In the genomic region with DNA sequence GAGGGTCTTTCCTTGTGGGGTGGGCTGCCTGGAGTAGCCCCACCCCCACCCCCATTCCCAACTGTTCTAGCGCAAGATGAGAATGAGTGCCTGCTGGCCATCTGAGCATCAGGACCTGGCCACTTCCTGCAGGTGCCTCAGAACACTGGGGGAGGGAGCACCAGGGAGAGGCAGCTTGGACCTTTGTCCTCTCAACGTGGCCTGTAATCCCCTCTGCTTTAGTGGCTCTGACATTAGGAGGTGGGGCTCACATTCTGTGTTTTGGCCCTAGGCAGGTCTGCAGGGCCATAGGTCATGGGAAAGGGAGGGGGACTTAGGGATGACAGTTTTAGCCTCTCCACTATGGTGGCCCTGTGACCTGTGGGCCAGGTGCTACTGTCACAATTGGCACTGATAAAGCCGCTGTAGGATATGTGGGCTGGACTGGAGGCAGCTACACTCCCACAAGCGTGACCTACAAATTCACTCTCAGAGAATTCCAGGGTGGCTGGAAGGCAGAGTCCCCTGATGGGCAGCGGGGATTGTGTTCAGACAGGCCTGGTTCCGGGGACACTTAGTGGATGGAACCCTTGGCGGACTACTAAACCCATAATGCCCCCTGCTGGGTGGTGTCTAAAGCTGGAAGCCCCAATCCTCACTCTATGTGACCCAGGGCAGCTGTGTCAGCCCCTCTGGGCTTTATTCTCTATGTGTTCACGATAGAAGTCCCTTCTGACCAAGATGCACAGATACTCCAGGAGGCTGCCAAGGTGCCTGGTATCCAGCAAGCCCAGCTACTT, we compare ENCODE assay signal across 14 mouse cellular contexts. TPM values are rescaled to one million over a fixed set of nuclear protein-coding genes. Genes with fewer than 3 reads are reported as not detected.
DNase-seq lines count a peak whose midpoint lies in the region; ATAC-seq and TF ChIP-seq lines count a peak whose summit lies in the region.
"Had no signal": no experiment of that assay in that cellular context is flagged by ENCODE, and none has a peak within 500 bp of the region (broad histone marks: within the 10 kb centered on the region; RNA-seq: fewer than 3 reads in every experiment).

No protein-coding gene starts in this region.

- no peak overlapping the region for H3K4me2 ChIP-seq in heart, embryonic 16.5 days (ENCODE audit: low read depth, low read length)
- no peak overlapping the region for H3K4me2 ChIP-seq in stomach, embryonic 15.5 days
- H3K4me2 ChIP-seq: neural tube, embryonic 13.5 days had no signal

- H3K27ac ChIP-seq in heart, adult 2 months, result no peak overlapping the region
- H3K27ac ChIP-seq in spleen, adult 2 months (ENCODE audit: insufficient read depth, low read length), result 0 out of 2 replicates have a peak overlapping the region, but pooled peaks have one; percentile 11
- no peak overlapping the region for H3K27ac ChIP-seq in heart, embryonic 16.5 days (ENCODE audit: low read length)
- no peak overlapping the region for H3K27ac ChIP-seq in stomach, embryonic 15.5 days
- H3K27ac ChIP-seq: neural tube, embryonic 13.5 days had no signal

- no peaks in the 10 kb centered on the region for H3K9me3 ChIP-seq in heart, embryonic 16.5 days (replicated peaks; ENCODE audit: control insufficient read depth, low read length)
- H3K9me3 ChIP-seq in stomach, embryonic 15.5 days, result no peaks in the 10 kb centered on the region
- H3K9me3 ChIP-seq: neural tube, embryonic 13.5 days had no signal

- peak in 1 of 2 experiments; percentile 5 for DNase-seq in heart, adult 2 months
- DNase-seq in heart, postnatal 4 days, result no peak
- DNase-seq in spleen, adult 2 months (ENCODE audit: low read depth in 1 of 2, low spot score in 2 of 2), result peak in 1 of 2 experiments; percentile 28
- DNase-seq in spleen, adult 12 weeks (ENCODE audit: low spot score), result no peak
- no peak for DNase-seq in urinary bladder, postnatal 25 days (ENCODE audit: low spot score)
- DNase-seq: adrenal gland, adult 2 months; cerebellum, adult 9-10 months; lung, adult 2 months had no signal

- peaks cover 7% of the 10 kb centered on the region for H3K4me1 ChIP-seq in heart, adult 2 months (ENCODE audit: control insufficient read depth, insufficient read depth, low read length)
- H3K4me1 ChIP-seq in spleen, adult 2 months (ENCODE audit: control insufficient read depth, insufficient read depth, insufficient read length), result peaks cover 70% of the 10 kb centered on the region
- H3K4me1 ChIP-seq in heart, embryonic 16.5 days (ENCODE audit: control insufficient read depth, insufficient read depth, low read length), result peaks cover 57% of the 10 kb centered on the region
- peaks cover 3% of the 10 kb centered on the region; the same call in 1 of the 2 replicates for H3K4me1 ChIP-seq in stomach, embryonic 15.5 days

- ATAC-seq in heart, embryonic 16.5 days (replicated peaks; ENCODE audit: extremely low read depth, insufficient read depth, low FRiP score), result no peak
- ATAC-seq in stomach, embryonic 15.5 days (ENCODE audit: insufficient read depth, low FRiP score, low read depth), result 0 out of 2 replicates have a peak, but pooled peaks have one; percentile 8
- no peak for ATAC-seq in monocyte, adult 5-6 weeks (replicated peaks; ENCODE audit: insufficient number of reproducible peaks, low FRiP score, low TSS enrichment, poor library complexity, severe bottlenecking)
- ATAC-seq: inflammation-experienced regulatory T-cells, adult 6 months had no signal

- peak; percentile 8; the same call in 1 of the 2 replicates for TF ChIP-seq CTCF in heart, adult 2 months (IDR thresholded peaks at IDR 0.05)
- TF ChIP-seq CTCF in spleen, adult 2 months (IDR thresholded peaks at IDR 0.05; ENCODE audit: extremely low read depth, insufficient read depth, insufficient read length, insufficient replicate concordance), result no peak

- WGBS in heart, adult 2 months, result 52% methylated on average over 8 of the region's 8 CpGs
- WGBS in spleen, adult 2 months, result 64% methylated on average over 8 of the region's 8 CpGs
- 49% methylated on average over 8 of the region's 8 CpGs for WGBS in heart, embryonic 16.5 days
- WGBS in stomach, embryonic 15.5 days, result 48% methylated on average over 8 of the region's 8 CpGs

- H3K9ac ChIP-seq in heart, adult 2 months (ENCODE audit: low read depth, low read length), result no peak overlapping the region
- H3K9ac ChIP-seq in heart, embryonic 16.5 days (ENCODE audit: low read length), result peak overlapping the region; percentile 35; the same call in 1 of the 2 replicates
- H3K9ac ChIP-seq in stomach, embryonic 15.5 days, result no peak overlapping the region
- H3K9ac ChIP-seq: neural tube, embryonic 13.5 days had no signal

- intact Hi-C loops in heart, adult 2 months (cut with DNase I), result no loop called here

- H3K4me3 ChIP-seq in heart, adult 2 months, result no peak overlapping the region
- H3K4me3 ChIP-seq in spleen, adult 2 months (ENCODE audit: extremely low read depth, insufficient read depth, insufficient read length), result no peak overlapping the region
- no peak overlapping the region for H3K4me3 ChIP-seq in heart, embryonic 16.5 days (ENCODE audit: low read length)
- H3K4me3 ChIP-seq in stomach, embryonic 15.5 days (replicated peaks), result no peak overlapping the region
- H3K4me3 ChIP-seq: erythroblast, embryonic 14.5 days; neural tube, embryonic 13.5 days had no signal

- H3K36me3 ChIP-seq in heart, adult 2 months (ENCODE audit: control insufficient read depth, insufficient read depth, low read length), result no peaks in the 10 kb centered on the region
- H3K36me3 ChIP-seq in spleen, adult 2 months (ENCODE audit: control insufficient read depth, insufficient read depth, low read length), result no peaks in the 10 kb centered on the region
- H3K36me3 ChIP-seq in heart, embryonic 16.5 days (ENCODE audit: control insufficient read depth, insufficient read depth), result no peaks in the 10 kb centered on the region
- H3K36me3 ChIP-seq in stomach, embryonic 15.5 days, result no peaks in the 10 kb centered on the region
- H3K36me3 ChIP-seq: neural tube, embryonic 13.5 days had no signal

- H3K27me3 ChIP-seq in heart, adult 2 months (ENCODE audit: control insufficient read depth, insufficient read depth, low read length), result no peaks in the 10 kb centered on the region
- H3K27me3 ChIP-seq in spleen, adult 2 months (ENCODE audit: control insufficient read depth, insufficient read depth, low read length), result no peaks in the 10 kb centered on the region
- H3K27me3 ChIP-seq in heart, embryonic 16.5 days (ENCODE audit: control insufficient read depth, insufficient read depth, low read length), result no peaks in the 10 kb centered on the region
- H3K27me3 ChIP-seq in stomach, embryonic 15.5 days (replicated peaks), result no peaks in the 10 kb centered on the region
- H3K27me3 ChIP-seq: neural tube, embryonic 13.5 days had no signal

- TF ChIP-seq POLR2A in heart, adult 2 months (IDR thresholded peaks at IDR 0.05; ENCODE audit: insufficient read depth, low read depth, low read length), result no peak
- TF ChIP-seq POLR2A in spleen, adult 2 months (IDR thresholded peaks at IDR 0.05; ENCODE audit: low read depth, low read length), result no peak

- no peak for TF ChIP-seq EP300 in heart, adult 2 months (IDR thresholded peaks at IDR 0.05; ENCODE audit: insufficient read depth, low read depth, low read length)

- H3K79me2 ChIP-seq in heart, adult 2 months (replicated peaks; ENCODE audit: control insufficient read depth, insufficient read depth, low read length), result no peaks in the 10 kb centered on the region

RNA-seq across cellular contexts. Expression of a gene that starts 30.5 kb away (rescaled TPM):
- 100 to 1,000 TPM; 173 to 203 TPM for total RNA-seq in heart, adult 2 months (2021)
- 342 and 529 TPM in 2 replicates for polyA plus RNA-seq in heart, adult 2 months (2012; rRNA removed)
- total RNA-seq in heart, postnatal 4 days (2021), result 100 to 1,000 TPM; 112 to 126 TPM
- polyA plus RNA-seq in spleen, adult 2 months (2012; rRNA removed), result 663 and 724 TPM in 2 replicates
- 130 and 146 TPM in 2 replicates for polyA plus RNA-seq in heart, embryonic 16.5 days (2015; fragmentation: Nextera tagmentation; extraction: Ambion mirVana)
- 43.6 and 56.6 TPM in 2 replicates for polyA plus RNA-seq in stomach, embryonic 15.5 days (2015; fragmentation: Nextera tagmentation; extraction: Ambion mirVana)
- 37.6 to 41.8 TPM (median 37.7 TPM) in 3 replicates for total RNA-seq in monocyte, adult 5-6 weeks (2017)

RNA-seq across cellular contexts. Expression of a gene that starts 50.9 kb away (rescaled TPM):
- total RNA-seq in heart, adult 2 months (2021), result 10 to 100 TPM; 22.8 to 23.0 TPM
- 27.8 and 44.8 TPM in 2 replicates for polyA plus RNA-seq in heart, adult 2 months (2012; rRNA removed)
- 10 to 100 TPM; 55.9 to 60.3 TPM for total RNA-seq in heart, postnatal 4 days (2021)
- polyA plus RNA-seq in spleen, adult 2 months (2012; rRNA removed), result 48.3 and 51.5 TPM in 2 replicates
- polyA plus RNA-seq in heart, embryonic 16.5 days (2015; fragmentation: Nextera tagmentation; extraction: Ambion mirVana), result 95.8 and 103 TPM in 2 replicates
- polyA plus RNA-seq in stomach, embryonic 15.5 days (2015; fragmentation: Nextera tagmentation; extraction: Ambion mirVana), result 110 and 118 TPM in 2 replicates
- 40.0 to 48.7 TPM (median 46.6 TPM) in 3 replicates for total RNA-seq in monocyte, adult 5-6 weeks (2017)
